Mouse (Mus musculus) ES-Bruce4 (cell line): ENCODE data around the gene Kif16b.

Source experiments
- CTCF ChIP-seq: IDR thresholded peaks from one replicate; pipeline ENCODE4 v1.8.1; 2011; ENCODE audit warnings: low read depth, low read length
- POLR2A ChIP-seq: IDR thresholded peaks from one replicate; pipeline ENCODE4 v1.8.1; 2011; ENCODE audit warnings: low read length; ENCODE audit not compliant: insufficient read depth

DNA sequence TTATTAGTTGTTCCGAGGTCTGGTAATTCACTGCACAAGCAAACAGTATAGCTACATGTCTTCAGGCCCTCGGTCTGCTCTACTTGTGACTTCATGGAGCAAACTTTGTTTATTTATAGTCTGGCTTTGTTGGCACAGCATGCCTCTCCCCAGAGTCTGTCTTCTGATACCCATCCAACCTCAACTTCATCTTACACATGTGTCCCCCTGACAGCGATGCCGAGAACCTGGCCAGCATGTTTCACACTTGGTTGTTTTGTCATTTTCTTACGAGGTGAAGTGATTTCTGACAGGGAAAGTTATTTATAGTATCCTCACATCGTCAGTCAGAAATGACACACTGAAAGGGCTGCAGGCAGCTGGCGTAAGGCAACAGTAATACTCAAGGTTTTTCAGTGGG is 249.7 kb downstream of the Kif16b start:
- no peak for TF ChIP-seq CTCF
- TF ChIP-seq POLR2A: no peak
